Mouse (Mus musculus): ENCODE data around the gene Timm8b. TPM values are rescaled to one million over a fixed set of nuclear protein-coding genes. Genes with fewer than 3 reads are reported as not detected.

Timm8b gene
- polyA plus RNA-seq, 1 experiment from 2014 or later = 344 TPM

Other genes starting within 250 kb of the Timm8b start
- 0.37 and 0.63 TPM in 2 replicates for gene Plet1, start 109.4 kb upstream of the Timm8b start, polyA plus RNA-seq (2016; fragmentation: Nextera tagmentation; extraction: Ambion mirVana)
- gene Pts, start 75.2 kb upstream of the Timm8b start, polyA plus RNA-seq (2016; fragmentation: Nextera tagmentation; extraction: Ambion mirVana) = 97.4 and 102 TPM in 2 replicates
- gene Il18, start 49.1 kb upstream of the Timm8b start, polyA plus RNA-seq (2016; fragmentation: Nextera tagmentation; extraction: Ambion mirVana) = 21.9 and 29.2 TPM in 2 replicates
- 0.17 and 0.48 TPM in 2 replicates for gene Bco2, start 48.7 kb upstream of the Timm8b start, polyA plus RNA-seq (2016; fragmentation: Nextera tagmentation; extraction: Ambion mirVana)
- gene Tex12, start 42.6 kb upstream of the Timm8b start, polyA plus RNA-seq (2016; fragmentation: Nextera tagmentation; extraction: Ambion mirVana) = 0.48 and 0.93 TPM in 2 replicates
- 209 and 224 TPM in 2 replicates for gene Sdhd, start 98 bp upstream of the Timm8b start, polyA plus RNA-seq (2016; fragmentation: Nextera tagmentation; extraction: Ambion mirVana)
- gene Pih1d2, start 13.4 kb downstream of the Timm8b start, polyA plus RNA-seq (2016; fragmentation: Nextera tagmentation; extraction: Ambion mirVana) = 5.3 and 7.0 TPM in 2 replicates
- gene Nkapd1, start 13.6 kb downstream of the Timm8b start, polyA plus RNA-seq (2016; fragmentation: Nextera tagmentation; extraction: Ambion mirVana) = 27.7 and 28.0 TPM in 2 replicates
- 45.8 and 51.1 TPM in 2 replicates for gene Dlat, start 55.9 kb downstream of the Timm8b start, polyA plus RNA-seq (2016; fragmentation: Nextera tagmentation; extraction: Ambion mirVana)
- 28.5 and 32.0 TPM in 2 replicates for gene Dixdc1, start 135.6 kb downstream of the Timm8b start, polyA plus RNA-seq (2016; fragmentation: Nextera tagmentation; extraction: Ambion mirVana)
- gene 2310030G06Rik, start 142.6 kb downstream of the Timm8b start, polyA plus RNA-seq (2016; fragmentation: Nextera tagmentation; extraction: Ambion mirVana) = 0.42 and 0.56 TPM in 2 replicates
- gene Cryab, start 147.4 kb downstream of the Timm8b start, polyA plus RNA-seq (2016; fragmentation: Nextera tagmentation; extraction: Ambion mirVana) = 6.0 and 7.5 TPM in 2 replicates
- gene Hspb2, start 148.4 kb downstream of the Timm8b start, polyA plus RNA-seq (2016; fragmentation: Nextera tagmentation; extraction: Ambion mirVana) = 0.48 TPM in 1 of 2 replicates, not detected in the other
- gene Fdxacb1, start 164.3 kb downstream of the Timm8b start, polyA plus RNA-seq (2016; fragmentation: Nextera tagmentation; extraction: Ambion mirVana) = 11.7 and 12.5 TPM in 2 replicates
- 42.6 and 42.8 TPM in 2 replicates for gene Alg9, start 171.1 kb downstream of the Timm8b start, polyA plus RNA-seq (2016; fragmentation: Nextera tagmentation; extraction: Ambion mirVana)
- 37.6 and 42.0 TPM in 2 replicates for gene 1110032A03Rik, start 171.6 kb downstream of the Timm8b start, polyA plus RNA-seq (2016; fragmentation: Nextera tagmentation; extraction: Ambion mirVana)
- 90.9 and 93.6 TPM in 2 replicates for gene Ppp2r1b, start 241.4 kb downstream of the Timm8b start, polyA plus RNA-seq (2016; fragmentation: Nextera tagmentation; extraction: Ambion mirVana)